Mouse (Mus musculus) monocyte, adult 2 months (primary cell): ENCODE data around the gene Dbnl.
A peak's percentile ranks its signal among the peaks of the same experiment; 100 is the strongest.

Source experiments
- DNase-seq, 2 experiments: peaks; one replicate each; pipeline ENCODE4 v3.0.0; 2022; ENCODE audit warnings: low spot score in 2 of 2, low read depth in 1 of 2

The Dbnl gene

DNA sequence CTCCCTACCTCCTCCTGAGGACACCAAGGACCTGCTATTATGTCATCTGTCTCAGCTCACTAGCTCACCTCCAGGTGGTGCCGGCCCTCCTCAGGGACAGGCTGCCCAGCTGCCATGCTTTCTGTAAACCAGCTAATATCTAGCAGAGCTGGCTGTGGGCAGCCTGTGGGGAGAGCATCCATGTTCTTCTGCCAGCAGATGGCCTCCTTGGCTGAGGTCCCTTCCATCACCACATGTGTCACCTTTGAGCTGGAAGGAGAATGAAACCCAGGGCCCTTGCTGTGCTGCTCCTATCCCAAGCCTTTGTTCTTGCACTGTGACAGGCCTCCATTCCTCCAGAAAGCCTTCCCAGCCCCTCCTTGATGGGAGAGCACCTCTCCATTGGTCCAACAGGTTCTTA is 47.8 kb downstream of the Dbnl start:
- no peak for DNase-seq

DNA sequence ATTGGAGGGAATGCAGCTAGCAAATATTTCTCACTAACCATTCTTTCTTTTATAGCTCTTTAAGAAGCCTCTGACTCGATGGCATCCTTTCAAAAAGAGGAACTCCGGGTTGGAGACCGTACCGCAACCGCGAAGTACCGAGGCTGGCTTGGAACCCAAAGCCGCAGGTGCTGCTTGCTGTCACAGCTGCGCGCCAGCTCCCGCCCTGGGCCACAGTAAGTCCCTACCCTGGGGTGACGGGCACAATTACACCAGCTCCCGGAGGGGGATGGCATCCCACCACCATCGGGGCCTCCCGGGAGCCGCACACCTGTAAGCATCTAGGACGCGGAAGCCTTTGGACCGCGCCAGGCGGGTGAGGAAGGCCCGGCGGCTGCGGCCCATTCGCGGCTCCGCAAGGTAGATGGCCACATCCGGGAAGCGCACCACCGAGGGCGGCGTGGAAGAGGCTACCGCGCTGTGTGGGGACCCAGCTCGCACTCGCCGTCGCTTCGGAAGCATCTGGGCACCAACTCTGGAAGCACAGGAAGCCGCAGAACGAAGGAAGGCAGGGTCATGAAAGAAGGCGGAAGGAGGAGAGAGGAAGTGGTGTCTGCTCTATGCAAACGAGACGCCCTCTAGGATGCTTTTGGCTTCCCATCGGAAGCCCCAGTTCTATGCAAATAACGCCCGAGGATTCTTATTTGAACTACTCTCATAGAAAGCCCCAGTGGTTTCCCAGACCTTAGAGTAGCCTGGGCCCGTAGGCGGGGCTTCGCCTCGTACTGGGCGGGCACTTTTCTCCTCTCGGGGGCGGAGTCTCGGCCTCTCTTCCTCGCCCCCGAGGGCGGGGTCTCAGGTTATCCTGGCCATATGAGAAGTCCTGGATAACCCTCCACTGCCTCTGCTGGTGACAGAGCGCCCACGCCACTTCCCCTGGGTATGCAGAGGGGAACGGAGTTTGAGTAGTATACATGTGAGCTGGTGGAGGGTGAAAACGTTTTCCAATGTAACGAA is 49.3 kb downstream of the Dbnl start, which contains the start of gene Polm:
Polm (minus strand) TSS at position 766 of the 996 bp plus-strand sequence.
- peak; percentile 82 to 85 for DNase-seq

DNA sequence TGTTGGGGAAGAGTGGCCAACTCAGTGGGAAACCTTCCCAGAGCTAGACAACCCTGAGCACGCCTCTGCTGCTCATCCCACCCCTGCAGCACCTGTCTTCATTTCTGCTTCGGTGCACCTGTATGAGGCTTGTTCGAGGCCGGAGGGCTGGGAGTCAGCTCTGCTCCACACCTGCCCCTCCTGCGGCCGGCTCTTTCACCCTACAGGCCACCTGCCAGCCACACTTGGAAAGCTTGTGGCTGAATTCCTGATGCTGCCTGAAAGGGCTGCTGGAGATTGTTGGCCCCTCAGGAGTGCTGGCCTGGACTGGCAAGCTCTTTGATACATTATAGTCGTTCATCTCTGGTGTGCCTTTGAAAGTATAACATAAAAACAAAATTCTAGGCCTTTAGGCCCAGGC is 52.1 kb downstream of the Dbnl start:
- DNase-seq = no peak

DNA sequence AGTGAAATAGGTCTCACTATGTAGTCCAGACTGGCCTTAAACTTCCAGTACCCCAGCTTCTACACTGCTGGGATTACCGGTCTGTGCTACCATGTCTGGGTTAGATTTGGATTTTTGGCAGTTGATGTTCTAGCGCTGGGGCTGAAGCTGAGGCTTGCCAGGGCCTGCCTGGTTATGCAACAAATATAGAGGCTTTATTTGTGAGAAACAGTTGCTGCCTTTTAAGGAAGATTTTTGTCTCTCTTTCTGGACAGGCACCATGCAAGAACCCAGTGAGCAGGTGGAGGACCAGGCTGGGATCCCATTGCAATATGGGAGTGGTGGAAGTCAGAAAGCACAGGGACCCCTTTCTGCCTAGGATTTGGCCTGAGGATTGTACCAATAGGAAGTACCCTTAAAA is 53.5 kb downstream of the Dbnl start:
- DNase-seq = no peak

DNA sequence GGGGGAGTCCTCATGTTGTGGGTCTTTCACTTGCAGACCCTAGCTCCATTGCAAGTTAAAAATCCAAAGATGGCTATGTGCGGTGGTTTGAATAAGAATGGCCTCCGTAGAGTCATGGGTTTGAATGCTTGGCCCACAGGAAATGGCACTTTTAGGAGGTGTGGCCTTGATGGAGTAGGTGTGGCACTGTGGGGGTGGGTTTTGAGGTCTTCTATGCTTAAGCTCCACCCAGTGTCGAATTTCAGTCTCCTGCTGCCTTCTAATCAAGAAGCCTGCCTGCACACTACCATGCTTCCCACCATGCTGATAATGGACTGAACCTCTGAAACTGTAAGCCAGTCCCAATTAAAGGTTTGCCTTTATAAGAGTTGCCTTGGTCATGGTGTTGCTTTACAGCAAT is 54.8 kb downstream of the Dbnl start:
- no peak for DNase-seq

DNA sequence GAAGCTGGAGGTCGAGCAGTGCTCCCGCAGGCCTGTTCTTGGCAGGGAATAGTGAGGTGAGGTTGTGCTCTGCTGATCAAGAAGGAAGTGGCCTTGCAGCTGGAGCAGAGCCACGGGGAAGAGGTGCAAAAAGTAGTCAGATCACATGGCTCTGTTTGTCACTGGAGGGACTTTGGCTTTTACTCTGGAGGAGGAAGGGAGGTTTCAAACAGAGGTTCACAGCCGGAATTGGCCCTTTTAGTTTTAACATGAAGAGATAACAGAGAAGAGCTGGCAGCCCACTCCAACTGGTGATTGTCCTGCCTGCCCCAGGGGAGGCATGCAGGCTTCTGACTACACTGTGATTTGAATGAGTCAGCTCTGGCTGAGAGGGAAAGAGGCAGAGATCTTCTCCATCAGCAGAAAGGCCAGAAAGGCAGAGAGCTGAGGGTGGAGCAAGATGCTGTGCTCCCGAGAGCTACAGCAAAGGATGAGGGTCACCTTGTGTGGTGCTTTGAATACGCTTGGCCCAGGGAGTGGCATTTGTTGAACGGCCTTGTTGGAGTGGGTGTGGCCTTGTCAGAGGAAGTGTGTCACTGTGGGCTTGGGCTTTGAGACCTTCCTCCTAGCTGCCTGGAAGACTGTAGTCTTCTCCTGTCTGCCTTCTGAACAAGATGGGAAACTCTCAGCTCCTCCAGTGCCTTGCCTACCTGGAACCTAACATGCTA is 58.5 kb downstream of the Dbnl start:
- DNase-seq = no peak

DNA sequence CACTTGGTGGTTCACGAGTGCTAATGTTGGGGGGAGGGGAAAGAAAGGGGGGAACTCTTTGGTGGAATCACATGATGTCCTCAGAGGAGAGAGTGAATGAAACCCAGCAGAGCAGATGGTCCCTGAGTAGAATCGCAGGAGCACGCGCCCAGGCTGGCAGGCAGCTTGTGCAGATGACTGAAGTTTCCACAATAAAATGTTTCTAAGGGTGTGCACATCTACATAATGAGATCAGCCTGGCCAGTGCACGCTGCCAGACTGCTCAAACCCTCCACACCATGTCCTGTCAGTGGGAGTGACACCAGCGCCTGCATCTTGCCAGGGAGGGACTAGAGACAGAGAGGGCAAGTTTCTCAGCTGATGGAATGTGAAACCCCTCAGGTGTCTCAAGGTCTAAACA is 60.5 kb downstream of the Dbnl start:
- no peak for DNase-seq

DNA sequence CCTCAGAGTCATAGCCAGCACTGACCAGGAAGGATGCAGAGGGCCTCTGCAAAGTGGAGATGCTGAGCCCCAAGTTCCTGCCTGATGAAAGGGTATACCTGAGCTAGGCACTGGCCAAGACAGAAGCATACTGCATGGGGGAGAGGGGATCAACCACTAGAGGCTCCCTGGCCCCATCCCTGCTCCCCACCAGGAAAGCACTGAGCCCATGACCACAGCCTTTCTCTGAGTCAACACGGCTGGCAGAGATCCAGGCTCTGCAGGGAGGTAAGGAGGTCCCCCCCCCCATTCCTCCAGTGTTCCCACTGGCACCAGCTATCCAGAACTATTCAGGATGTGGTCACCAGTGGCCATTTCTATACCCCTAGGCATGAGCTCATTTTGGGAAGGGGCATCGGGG is 61.0 kb downstream of the Dbnl start:
- DNase-seq = no peak

DNA sequence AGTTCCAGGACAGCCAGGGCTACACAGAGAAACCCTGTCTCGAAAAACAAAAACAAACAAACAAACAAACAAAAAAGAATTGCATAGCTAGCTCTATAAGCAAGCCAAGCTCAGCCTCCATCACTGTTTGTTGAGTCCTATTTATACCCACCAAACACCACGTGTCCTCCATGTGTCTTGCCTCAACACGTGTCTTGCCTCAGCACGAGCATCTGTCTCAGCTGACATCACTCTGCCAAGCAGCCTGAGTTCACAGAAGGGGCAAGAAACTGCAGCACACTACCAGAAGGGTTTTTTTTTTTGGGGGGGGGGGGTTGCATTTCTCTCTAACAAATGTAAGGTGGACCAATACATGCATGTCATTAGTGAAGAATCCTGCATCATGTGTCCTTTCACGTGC is 62.2 kb downstream of the Dbnl start:
- no peak for DNase-seq
